Mouse (Mus musculus) forebrain, embryonic 10.5 days (tissue): ENCODE measurements around the gene Apba3. TPM values are rescaled to one million over a fixed set of nuclear protein-coding genes. Genes with fewer than 3 reads are reported as not detected.
A peak's percentile ranks its signal among the peaks of the same experiment; 100 is the strongest.

Experiments used
- DNase-seq: peaks from one replicate; pipeline ENCODE4 v3.0.0-alpha.2; 2017; ENCODE audit warnings: low spot score; ENCODE audit errors: extremely low spot score
- H3K27ac ChIP-seq: fragments of 300-500 bp; sonication (generic); 2 replicates; pipeline ENCODE4 v1.5.1; 2016; ENCODE audit warnings: mild to moderate bottlenecking
- H3K27me3 ChIP-seq: fragments of 300-500 bp; sonication (generic); 2 replicates; pipeline ENCODE4 v1.6.1; 2016; ENCODE audit warnings: mild to moderate bottlenecking; ENCODE audit not compliant: poor library complexity, severe bottlenecking
- H3K36me3 ChIP-seq: fragments of 300-500 bp; sonication (generic); replicated peaks from 2 replicates; pipeline ENCODE4 v1.6.1; 2016; ENCODE audit warnings: mild to moderate bottlenecking, moderate library complexity
- H3K4me1 ChIP-seq: fragments of 300-500 bp; sonication (generic); 2 replicates; pipeline ENCODE4 v1.6.1; 2016
- H3K4me3 ChIP-seq: fragments of 300-500 bp; sonication (generic); 2 replicates; pipeline ENCODE4 v1.5.1; 2016; ENCODE audit warnings: mild to moderate bottlenecking, moderate library complexity
- H3K9me3 ChIP-seq: fragments of 300-500 bp; sonication (generic); 2 replicates; pipeline ENCODE4 v1.6.1; 2016; ENCODE audit warnings: mild to moderate bottlenecking, moderate library complexity
- WGBS: fragments of 180-500 bp; shearing (Covaris S2); methylation state at CpG from one replicate; pipeline ENCODE4 v1.1.7; 2016; 5-methylcytosine and 5-hydroxymethylcytosine counted together
- polyA plus RNA-seq: library from polyadenylated mRNA; unstranded; fragments of >200 nt; fragmentation: Nextera tagmentation; extraction: Ambion mirVana; gene quantifications from 2 replicates; pipeline ENCODE4 v1.2.1, GENCODE M21; 2016

The Apba3 gene
- polyA plus RNA-seq, 1 experiment from 2014 or later, result 52.1 TPM

- no peak for DNase-seq
- Histone ChIP-seq H3K36me3 (peaks cover 84% of the 10 kb centered on the region), H3K27me3 (no peaks in the 10 kb centered on the region), H3K4me1 (peaks cover 30% of the 10 kb centered on the region), H3K27ac (no peak overlapping the region), H3K9me3 (no peaks in the 10 kb centered on the region), H3K4me3 (no peak overlapping the region)
- 96% methylated on average over 21 of the region's 21 CpGs for WGBS
Observed at GRCm38 (mm10) chr10:81306837-81307682, 40.3 kb downstream of the Apba3 start.

- Histone ChIP-seq H3K27me3 (no peaks in the 10 kb centered on the region), H3K4me1 (peaks cover 8% of the 10 kb centered on the region), H3K9me3 (no peaks in the 10 kb centered on the region), H3K27ac (no peak overlapping the region), H3K36me3 (peaks cover 98% of the 10 kb centered on the region), H3K4me3 (no peak overlapping the region)
- no peak for DNase-seq
- 97% methylated on average over 5 of the region's 5 CpGs for WGBS
Observed at GRCm38 (mm10) chr10:81309571-81309970, 42.8 kb downstream of the Apba3 start.

GRCm38 (mm10) chr10:81313581-81313980 lies 46.8 kb downstream of the Apba3 start:
- Histone ChIP-seq H3K27me3 (0 out of 2 replicates have a peak, but pooled peaks cover 8% of the 10 kb centered on the region), H3K4me3 (no peak overlapping the region), H3K4me1 (peaks cover 36% of the 10 kb centered on the region), H3K9me3 (no peaks in the 10 kb centered on the region), H3K27ac (no peak overlapping the region), H3K36me3 (peaks cover 99% of the 10 kb centered on the region)
- DNase-seq, result no peak
- 92% methylated on average over 13 of the region's 13 CpGs for WGBS

- peaks cover 96% of the 10 kb centered on the region for H3K36me3 ChIP-seq
- WGBS, result 82% methylated on average over 7 of the region's 7 CpGs
- H3K27me3 ChIP-seq, result 0 out of 2 replicates have a peak, but pooled peaks cover 8% of the 10 kb centered on the region
- no peak for DNase-seq
- peaks cover 42% of the 10 kb centered on the region for H3K4me1 ChIP-seq
- no peaks in the 10 kb centered on the region for H3K9me3 ChIP-seq
- H3K4me3 ChIP-seq, result no peak overlapping the region
- no peak overlapping the region for H3K27ac ChIP-seq
Observed at GRCm38 (mm10) chr10:81314201-81314600, 47.4 kb downstream of the Apba3 start.

GRCm38 (mm10) chr10:81315587-81315986 lies 48.8 kb downstream of the Apba3 start:
- peaks cover 82% of the 10 kb centered on the region for H3K36me3 ChIP-seq
- H3K27ac ChIP-seq, result no peak overlapping the region
- DNase-seq, result no peak
- H3K4me1 ChIP-seq, result peaks cover 50% of the 10 kb centered on the region
- WGBS, result 93% methylated on average over 16 of the region's 16 CpGs
- no peak overlapping the region for H3K4me3 ChIP-seq
- H3K27me3 ChIP-seq, result 0 out of 2 replicates have a peak, but pooled peaks cover 8% of the 10 kb centered on the region
- no peaks in the 10 kb centered on the region for H3K9me3 ChIP-seq

GRCm38 (mm10) chr10:81316338-81317060 lies 49.7 kb downstream of the Apba3 start:
- no peak for DNase-seq
- no peaks in the 10 kb centered on the region for H3K9me3 ChIP-seq
- 0 out of 2 replicates have a peak, but pooled peaks cover 8% of the 10 kb centered on the region for H3K27me3 ChIP-seq
- H3K4me1 ChIP-seq, result peaks cover 50% of the 10 kb centered on the region
- WGBS, result 35% methylated on average over 16 of the region's 16 CpGs
- peaks cover 73% of the 10 kb centered on the region for H3K36me3 ChIP-seq
- H3K4me3 ChIP-seq, result peak overlapping the region; percentile 33
- peak overlapping the region; percentile 73 for H3K27ac ChIP-seq

GRCm38 (mm10) chr10:81317273-81317672 lies 50.5 kb downstream of the Apba3 start:
- no peak for DNase-seq
- Histone ChIP-seq H3K36me3 (peaks cover 68% of the 10 kb centered on the region), H3K27ac (peak overlapping the region; percentile 73), H3K9me3 (no peaks in the 10 kb centered on the region), H3K27me3 (0 out of 2 replicates have a peak, but pooled peaks cover 8% of the 10 kb centered on the region), H3K4me1 (peaks cover 58% of the 10 kb centered on the region), H3K4me3 (peak overlapping the region; percentile 33)
- WGBS, result 9% methylated on average over 20 of the region's 20 CpGs

- peak overlapping the region; percentile 96 for H3K4me3 ChIP-seq
- H3K4me1 ChIP-seq, result peaks cover 64% of the 10 kb centered on the region
- no peak for DNase-seq
- no peaks in the 10 kb centered on the region for H3K9me3 ChIP-seq
- WGBS, result 92% methylated on average over 13 of the region's 13 CpGs
- peaks cover 68% of the 10 kb centered on the region for H3K36me3 ChIP-seq
- 0 out of 2 replicates have a peak, but pooled peaks cover 8% of the 10 kb centered on the region for H3K27me3 ChIP-seq
- peak overlapping the region; percentile 97 for H3K27ac ChIP-seq
Observed at GRCm38 (mm10) chr10:81318589-81319329, 52.0 kb downstream of the Apba3 start.

- Histone ChIP-seq H3K27me3 (0 out of 2 replicates have a peak, but pooled peaks cover 8% of the 10 kb centered on the region), H3K36me3 (peaks cover 68% of the 10 kb centered on the region), H3K4me1 (peaks cover 65% of the 10 kb centered on the region), H3K27ac (peak overlapping the region; percentile 97), H3K9me3 (no peaks in the 10 kb centered on the region), H3K4me3 (peak overlapping the region; percentile 96)
- no peak for DNase-seq
- 46% methylated on average over 8 of the region's 8 CpGs for WGBS
Observed at GRCm38 (mm10) chr10:81319330-81319699, 52.6 kb downstream of the Apba3 start.

- Histone ChIP-seq H3K27ac (peak overlapping the region; percentile 97), H3K27me3 (0 out of 2 replicates have a peak, but pooled peaks cover 8% of the 10 kb centered on the region), H3K4me1 (peaks cover 65% of the 10 kb centered on the region), H3K4me3 (peak overlapping the region; percentile 96), H3K9me3 (no peaks in the 10 kb centered on the region), H3K36me3 (peaks cover 68% of the 10 kb centered on the region)
- peak; percentile 98 for DNase-seq
- WGBS, result 3% methylated on average over 38 of the region's 38 CpGs
Observed at GRCm38 (mm10) chr10:81319741-81320549, 53.2 kb downstream of the Apba3 start.

- peak within 1 kb of the TSS; percentile 96 for H3K4me3 ChIP-seq
- peak; percentile 100 for DNase-seq
- 0 out of 2 replicates have a peak, but pooled peaks cover 8% of the 10 kb centered on the region for H3K27me3 ChIP-seq
- H3K9me3 ChIP-seq, result no peaks in the 10 kb centered on the region
- H3K4me1 ChIP-seq, result peaks cover 59% of the 10 kb centered on the region
- H3K27ac ChIP-seq, result peak within 1 kb of the TSS; percentile 97
- H3K36me3 ChIP-seq, result peaks cover 68% of the 10 kb centered on the region
- WGBS, result 0% methylated on average over 68 of the region's 68 CpGs
Observed at GRCm38 (mm10) chr10:81320550-81321347, 54.0 kb downstream of the Apba3 start, which contains the start of gene Cactin. Gene Cactin (plus strand): TSS chr10:81321103.
